Mouse (Mus musculus) macrophage (primary cell): ENCODE measurements around the gene Cemip. TPM values are rescaled to one million over a fixed set of nuclear protein-coding genes. Genes with fewer than 3 reads are reported as not detected.

Experiments used
- H3K27ac ChIP-seq: fragments of 350-480 bp; formaldehyde crosslinking; 2 replicates; pipeline ENCODE4 v1.9.0; 2021
- H3K36me3 ChIP-seq: fragments of 350-480 bp; formaldehyde crosslinking; 2 replicates; pipeline ENCODE4 v1.9.0; 2021; ENCODE audit errors: inconsistent target
- H3K4me3 ChIP-seq: fragments of 350-480 bp; formaldehyde crosslinking; 2 replicates; pipeline ENCODE4 v1.9.0; 2021; ENCODE audit errors: inconsistent target
- H3K79me2 ChIP-seq: fragments of 350-480 bp; formaldehyde crosslinking; 2 replicates; pipeline ENCODE4 v1.9.0; 2021; ENCODE audit errors: inconsistent target
- WGBS: methylation state at CpG from one replicate; pipeline ENCODE4 v1.1.7; 2026; ENCODE audit warnings: inconsistent platforms; ENCODE audit not compliant: missing documents; 5-methylcytosine and 5-hydroxymethylcytosine counted together
- polyA plus RNA-seq: library from polyadenylated mRNA; stranded (reverse); fragments of 250-400 nt; gene quantifications from 3 replicates; pipeline ENCODE4 v1.2.4, GENCODE M21; 2018; ENCODE audit warnings: inconsistent platforms

The Cemip gene
- polyA plus RNA-seq, 1 experiment from 2014 or later = 0.07 TPM

DNA sequence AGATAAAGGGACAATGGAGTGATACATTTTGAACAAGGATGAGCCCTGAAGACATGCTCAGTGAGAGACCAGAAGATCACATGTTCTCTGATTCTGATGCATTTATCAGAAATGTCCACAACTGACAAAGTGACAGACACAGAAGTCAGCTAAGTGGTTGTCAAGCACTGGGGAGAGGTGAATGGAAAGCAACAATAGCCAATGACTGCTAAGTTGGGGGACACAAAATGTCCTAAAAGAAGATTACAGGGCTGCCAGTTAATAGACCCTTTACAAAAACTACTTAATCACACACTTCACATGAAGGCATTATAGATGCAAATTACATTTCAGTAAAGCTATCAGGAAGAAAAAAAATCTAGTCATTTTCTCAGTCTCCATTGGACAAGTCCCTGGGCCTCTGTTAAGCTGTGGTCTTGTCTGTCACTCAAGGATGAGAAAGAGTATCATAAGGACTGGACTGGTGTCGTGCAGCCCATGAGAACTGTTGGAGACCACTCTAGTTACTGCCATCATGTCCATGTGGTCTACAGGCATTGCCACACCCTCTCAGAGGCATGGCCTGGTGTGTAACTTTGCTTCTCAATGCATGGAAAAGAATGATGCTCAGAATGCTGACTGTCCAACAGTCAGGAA is 59.2 kb downstream of the Cemip start:
- H3K36me3 ChIP-seq = no peaks in the 10 kb centered on the region
- H3K79me2 ChIP-seq = no peaks in the 10 kb centered on the region
- 81% methylated on average over 1 of the region's 1 CpGs for WGBS
- H3K4me3 ChIP-seq = no peak overlapping the region
- H3K27ac ChIP-seq = no peak overlapping the region

DNA sequence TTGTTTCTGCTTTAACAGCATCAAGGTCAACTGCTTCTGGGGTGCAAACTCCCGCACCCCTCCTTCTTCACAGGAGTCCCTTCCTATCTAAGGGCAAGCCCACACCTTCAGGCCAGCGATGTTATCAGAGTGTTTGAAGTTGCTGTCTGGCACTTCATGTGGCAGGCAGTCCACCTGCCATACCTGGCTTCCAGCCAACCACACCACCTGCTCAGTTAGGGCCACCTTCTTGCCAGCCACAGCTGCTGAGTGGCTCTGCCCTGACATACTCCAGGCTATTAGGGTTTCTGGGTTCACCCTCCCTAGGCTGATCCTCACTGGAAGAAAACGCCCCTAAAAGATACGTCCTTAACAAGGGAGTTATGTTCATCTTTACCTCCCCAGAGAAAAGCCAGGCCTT is 60.2 kb downstream of the Cemip start:
- Histone ChIP-seq H3K4me3 (no peak overlapping the region), H3K36me3 (no peaks in the 10 kb centered on the region), H3K79me2 (no peaks in the 10 kb centered on the region), H3K27ac (no peak overlapping the region)
- WGBS = 87% methylated on average over 4 of the region's 4 CpGs

DNA sequence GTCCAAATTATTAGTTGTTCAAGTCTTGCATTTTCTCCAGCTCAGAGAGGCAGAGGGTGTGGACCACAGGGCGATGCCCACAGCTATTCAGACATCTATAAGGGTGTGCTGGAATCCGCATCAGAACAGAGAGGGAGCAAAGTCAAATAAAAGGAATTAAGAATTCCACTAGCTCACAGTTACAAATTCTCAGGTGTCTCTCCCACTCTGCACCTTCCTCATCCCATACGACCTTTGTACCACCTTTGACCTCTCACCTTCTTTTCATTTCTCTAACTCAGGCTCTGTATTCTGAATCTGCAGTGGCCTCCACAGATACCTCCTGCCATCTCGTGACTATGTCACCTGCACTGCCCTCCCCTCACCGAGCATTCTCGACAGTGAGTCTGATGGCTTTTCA is 62.8 kb downstream of the Cemip start:
- Histone ChIP-seq H3K4me3 (no peak overlapping the region), H3K79me2 (no peaks in the 10 kb centered on the region)
- WGBS = 76% methylated on average over 6 of the region's 6 CpGs

DNA sequence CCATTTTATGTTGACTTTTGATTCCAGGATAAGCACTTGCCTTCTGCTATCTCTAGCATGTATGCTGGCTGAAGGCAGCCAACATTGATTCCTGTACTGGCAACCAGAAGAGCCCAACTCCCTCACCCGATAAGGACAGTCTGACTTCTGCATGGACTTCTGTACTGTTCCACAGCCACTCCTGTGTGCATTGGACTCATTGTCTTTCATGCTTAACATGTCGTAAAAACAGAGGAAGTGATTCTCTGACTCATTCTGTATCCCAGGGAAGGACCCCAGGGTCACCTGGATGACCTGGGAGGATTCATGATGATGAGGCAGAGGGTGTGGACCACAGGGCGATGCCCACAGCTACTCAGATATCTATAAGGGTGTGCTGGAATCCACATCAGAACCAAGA is 63.8 kb downstream of the Cemip start:
- no peak overlapping the region for H3K27ac ChIP-seq
- 75% methylated on average over 3 of the region's 3 CpGs for WGBS

More for the DNA sequence above, 62.8 kb downstream of the Cemip start:
- Histone ChIP-seq H3K36me3 (no peaks in the 10 kb centered on the region), H3K27ac (no peak overlapping the region)

DNA sequence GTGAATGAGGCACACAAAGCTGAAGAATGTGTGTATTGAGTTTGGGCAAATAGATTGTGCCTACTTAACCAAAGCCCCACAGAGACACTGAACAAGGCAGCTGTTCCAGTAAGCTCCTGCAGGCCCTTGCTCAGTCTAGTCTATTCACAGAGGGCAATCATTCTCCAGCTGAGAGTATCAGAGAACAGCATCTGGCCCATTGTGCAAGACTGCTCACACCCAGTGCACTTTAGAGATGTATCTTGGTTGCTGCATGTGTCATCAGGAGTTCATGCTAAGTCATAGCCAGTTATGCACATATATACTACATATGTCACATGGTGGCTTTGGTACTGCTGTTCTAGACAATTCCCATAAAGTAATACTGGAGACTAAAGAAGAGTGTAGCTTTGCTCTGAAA is 66.9 kb downstream of the Cemip start:
- Histone ChIP-seq H3K4me3 (no peak overlapping the region), H3K36me3 (no peaks in the 10 kb centered on the region), H3K79me2 (no peaks in the 10 kb centered on the region), H3K27ac (no peak overlapping the region)

More for the DNA sequence above, 63.8 kb downstream of the Cemip start:
- H3K79me2 ChIP-seq = no peaks in the 10 kb centered on the region
- H3K4me3 ChIP-seq = no peak overlapping the region
- H3K36me3 ChIP-seq = no peaks in the 10 kb centered on the region

DNA sequence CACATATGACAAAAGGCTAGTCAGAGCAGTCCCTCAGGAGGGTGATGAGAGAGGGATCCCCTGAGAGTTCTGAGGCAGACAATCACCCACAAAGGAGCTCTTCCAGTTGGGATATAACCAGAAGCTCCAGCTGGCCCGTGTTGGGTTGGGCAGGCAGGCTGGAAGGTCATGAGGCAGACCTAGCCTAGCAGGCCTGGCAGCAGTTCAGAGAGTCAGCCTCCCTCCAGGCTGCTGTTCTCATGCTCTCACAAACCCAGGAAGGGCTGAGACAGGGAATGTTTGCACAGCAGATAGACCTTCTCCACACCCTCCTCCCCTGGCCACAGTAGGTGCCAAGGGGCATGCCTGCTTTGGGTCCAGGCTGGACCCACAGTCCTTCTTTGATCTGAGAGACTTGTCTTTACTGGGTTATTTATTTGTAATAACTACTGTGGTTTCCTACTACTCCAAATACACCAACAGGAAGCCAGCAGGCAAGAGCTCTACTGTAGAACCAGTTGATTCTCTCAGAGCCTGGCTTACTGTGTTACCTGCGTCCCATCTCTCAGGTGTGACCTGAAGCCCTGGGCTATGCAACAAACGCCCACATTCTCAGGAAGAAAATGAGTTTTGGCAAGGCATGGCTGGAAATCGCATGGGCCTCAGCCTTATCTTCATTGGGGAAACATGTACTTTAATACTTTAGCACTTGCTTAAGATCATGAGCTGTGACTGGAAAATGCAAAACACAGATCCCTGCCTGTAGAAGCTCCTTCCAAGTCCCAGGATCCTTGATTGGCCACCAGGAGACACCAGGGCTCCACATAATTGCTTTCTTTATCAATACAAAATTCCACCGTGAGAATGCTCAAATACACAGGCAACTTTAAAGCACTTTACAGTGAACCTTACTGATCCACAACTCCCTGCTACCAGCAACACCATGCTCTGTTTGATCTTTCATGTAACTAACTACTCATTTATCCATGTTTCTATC is 67.7 kb downstream of the Cemip start:
- Histone ChIP-seq H3K36me3 (no peaks in the 10 kb centered on the region), H3K27ac (no peak overlapping the region), H3K4me3 (no peak overlapping the region), H3K79me2 (no peaks in the 10 kb centered on the region)
- 63% methylated on average over 5 of the region's 5 CpGs for WGBS

DNA sequence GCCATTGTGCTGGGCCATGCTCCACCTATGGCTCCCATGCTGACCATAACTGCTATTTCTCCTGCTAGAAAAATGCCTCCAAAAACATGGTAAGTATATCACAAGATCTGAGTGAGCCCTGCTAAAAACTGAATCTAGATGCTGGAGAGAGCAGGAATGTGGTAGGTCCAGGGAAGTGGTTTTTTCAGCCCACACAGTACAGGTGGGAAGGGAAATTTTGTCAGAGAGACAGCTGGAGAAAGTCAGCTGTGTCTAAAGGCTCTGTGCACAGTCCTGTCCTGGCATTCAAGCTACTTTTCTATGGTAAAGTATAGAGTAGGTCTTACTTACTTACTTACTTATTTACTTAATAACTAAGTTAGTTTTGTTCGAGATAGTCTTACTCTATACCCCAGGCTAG is 71.3 kb downstream of the Cemip start:
- WGBS = 88% methylated on average over 1 of the region's 1 CpGs
- Histone ChIP-seq H3K27ac (no peak overlapping the region), H3K36me3 (no peaks in the 10 kb centered on the region), H3K79me2 (no peaks in the 10 kb centered on the region), H3K4me3 (no peak overlapping the region)

DNA sequence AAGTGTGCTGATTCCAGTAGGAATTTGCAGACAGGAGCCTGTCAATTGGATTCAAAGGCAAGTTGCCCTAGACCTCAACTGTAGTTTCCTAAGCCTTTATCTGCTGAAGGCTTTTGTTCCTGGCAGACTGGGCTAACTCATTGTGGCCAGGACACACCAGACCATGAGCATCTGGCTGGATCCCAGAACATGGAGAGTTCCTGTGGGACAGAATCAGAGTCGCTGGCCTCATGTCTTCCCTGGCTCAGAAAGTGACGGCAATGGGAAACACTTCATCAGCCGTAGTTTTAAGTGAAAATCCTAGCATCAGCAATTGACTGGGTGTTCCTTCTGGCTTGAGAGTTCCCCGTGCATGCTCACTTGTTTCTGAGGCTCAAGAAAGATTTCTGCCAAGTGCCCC is 72.6 kb downstream of the Cemip start:
- Histone ChIP-seq H3K36me3 (no peaks in the 10 kb centered on the region), H3K79me2 (no peaks in the 10 kb centered on the region), H3K4me3 (no peak overlapping the region), H3K27ac (no peak overlapping the region)
- WGBS = 84% methylated on average over 4 of the region's 4 CpGs

DNA sequence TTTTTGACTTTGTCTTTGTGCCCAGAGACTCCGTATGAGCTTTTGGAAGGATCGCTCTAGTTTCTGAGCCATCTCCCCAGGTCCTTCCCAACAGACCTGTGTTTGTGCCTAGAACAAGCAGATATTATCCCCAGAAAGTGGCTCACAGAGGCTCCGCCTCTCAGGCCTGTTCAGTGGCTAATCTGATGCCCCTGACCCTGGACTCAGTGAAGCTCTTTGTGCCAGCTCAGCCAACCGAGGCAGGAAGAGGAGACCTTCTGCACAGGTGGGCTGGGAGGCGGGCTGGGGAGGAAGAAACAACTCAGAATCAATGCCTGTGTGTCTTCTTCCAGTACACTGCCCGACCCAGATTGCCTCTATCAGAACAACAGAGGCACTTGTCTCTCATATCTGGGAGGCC is 81.9 kb downstream of the Cemip start:
- WGBS = 84% methylated on average over 6 of the region's 6 CpGs
- Histone ChIP-seq H3K27ac (no peak overlapping the region), H3K4me3 (no peak overlapping the region), H3K36me3 (no peaks in the 10 kb centered on the region), H3K79me2 (no peaks in the 10 kb centered on the region)

DNA sequence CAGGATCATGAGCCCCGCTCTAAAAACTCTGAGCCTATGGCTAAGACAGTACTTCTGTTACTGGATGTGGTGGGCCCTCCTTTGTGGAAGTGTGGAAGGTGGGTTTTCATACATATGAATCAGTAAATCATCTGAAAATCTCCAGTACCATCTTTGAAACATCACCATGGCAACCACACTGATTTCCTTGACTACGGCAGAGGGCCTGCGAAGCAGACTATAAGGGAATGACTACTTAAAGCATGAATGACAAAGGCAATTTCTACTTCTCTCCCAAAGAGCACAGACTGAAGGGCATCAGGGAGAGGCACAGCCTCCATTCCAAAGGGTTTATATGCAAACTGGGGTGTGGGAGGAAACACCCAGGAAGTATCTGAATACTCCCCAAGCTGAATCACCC is 84.8 kb downstream of the Cemip start:
- 92% methylated on average over 2 of the region's 3 CpGs for WGBS
- Histone ChIP-seq H3K27ac (no peak overlapping the region), H3K36me3 (no peaks in the 10 kb centered on the region), H3K4me3 (no peak overlapping the region), H3K79me2 (no peaks in the 10 kb centered on the region)

DNA sequence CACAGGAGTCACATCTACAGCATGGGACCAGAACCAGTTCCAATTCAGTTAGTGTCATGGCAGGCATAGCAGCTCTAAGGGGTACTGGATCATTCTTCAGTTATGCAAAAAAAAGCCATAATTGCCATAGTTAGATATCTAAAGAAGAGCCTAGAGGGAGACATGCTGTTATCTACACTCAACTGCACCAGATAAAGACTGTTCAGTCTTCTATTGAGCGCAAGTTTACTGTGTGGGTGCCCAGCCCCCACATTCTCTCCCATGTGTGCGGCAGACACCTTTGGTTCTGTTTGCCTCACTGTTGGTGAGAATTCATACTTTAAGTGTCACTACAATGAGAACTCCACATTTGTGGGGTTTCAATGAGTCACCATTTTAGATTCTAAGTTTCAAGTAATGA is 85.6 kb downstream of the Cemip start:
- Histone ChIP-seq H3K4me3 (no peak overlapping the region), H3K36me3 (no peaks in the 10 kb centered on the region), H3K27ac (no peak overlapping the region), H3K79me2 (no peaks in the 10 kb centered on the region)
- 97% methylated on average over 2 of the region's 2 CpGs for WGBS

DNA sequence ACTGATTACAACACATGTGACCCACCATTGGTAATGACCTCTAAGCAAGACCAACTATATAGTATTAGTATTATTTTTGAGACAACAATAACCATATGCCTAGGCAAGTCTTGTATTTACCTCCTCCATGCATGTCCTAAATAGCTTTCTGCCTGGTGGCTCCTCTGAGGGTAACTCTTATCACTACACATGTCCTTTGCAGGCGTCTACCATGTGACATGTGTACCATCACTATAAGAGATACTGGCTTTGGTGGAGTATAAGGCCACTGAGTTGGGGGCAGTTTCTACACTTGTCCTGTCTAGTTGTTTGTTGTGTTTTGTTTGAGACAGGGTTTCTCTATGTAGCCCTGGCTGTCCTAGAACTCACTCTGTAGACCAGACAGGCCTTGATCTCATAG is 86.7 kb downstream of the Cemip start:
- 83% methylated on average over 1 of the region's 1 CpGs for WGBS
- Histone ChIP-seq H3K36me3 (no peaks in the 10 kb centered on the region), H3K27ac (no peak overlapping the region), H3K4me3 (no peak overlapping the region), H3K79me2 (no peaks in the 10 kb centered on the region)

DNA sequence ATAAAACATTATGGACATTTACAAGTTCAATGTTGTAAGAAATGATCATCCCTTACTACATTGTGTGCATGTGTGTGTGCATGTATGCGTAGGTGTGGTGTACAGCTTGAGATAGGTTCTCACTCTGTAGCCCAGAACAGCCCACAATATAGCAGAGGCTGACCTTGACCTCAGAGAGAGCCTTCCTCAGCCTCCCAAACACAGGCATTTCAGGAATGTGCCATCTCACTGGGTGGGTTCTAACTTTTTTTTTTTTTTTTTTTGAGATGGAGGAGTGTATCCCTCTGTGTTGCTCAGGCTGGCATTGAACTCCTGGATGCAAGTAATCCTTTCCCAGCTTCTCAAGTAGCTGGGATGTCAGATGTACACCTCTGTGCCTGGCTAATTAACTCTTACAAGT is 92.0 kb downstream of the Cemip start:
- 100% methylated on average over 1 of the region's 1 CpGs for WGBS
- Histone ChIP-seq H3K27ac (no peak overlapping the region), H3K36me3 (no peaks in the 10 kb centered on the region), H3K4me3 (no peak overlapping the region), H3K79me2 (no peaks in the 10 kb centered on the region)

DNA sequence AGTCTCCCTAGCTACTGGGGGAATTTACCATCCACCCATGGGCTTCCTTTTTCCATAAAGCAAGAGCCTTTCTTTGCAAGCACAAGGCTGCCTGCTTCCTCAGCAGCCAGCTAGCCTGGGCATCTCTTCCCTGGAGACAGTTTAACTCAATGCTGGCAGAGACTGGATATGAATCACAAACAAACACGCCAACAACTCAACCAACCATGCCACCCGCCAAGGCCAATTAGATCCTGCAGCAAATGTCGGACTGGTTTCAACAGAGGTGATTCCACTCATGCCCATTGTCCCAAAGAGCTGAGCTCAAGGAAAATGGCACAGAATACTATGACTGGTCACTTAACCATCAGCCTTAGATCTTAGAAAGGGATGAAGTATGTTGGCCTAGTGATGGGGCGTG is 97.0 kb downstream of the Cemip start:
- Histone ChIP-seq H3K4me3 (no peak overlapping the region), H3K27ac (no peak overlapping the region), H3K79me2 (no peaks in the 10 kb centered on the region), H3K36me3 (no peaks in the 10 kb centered on the region)
- WGBS = 94% methylated on average over 4 of the region's 4 CpGs

DNA sequence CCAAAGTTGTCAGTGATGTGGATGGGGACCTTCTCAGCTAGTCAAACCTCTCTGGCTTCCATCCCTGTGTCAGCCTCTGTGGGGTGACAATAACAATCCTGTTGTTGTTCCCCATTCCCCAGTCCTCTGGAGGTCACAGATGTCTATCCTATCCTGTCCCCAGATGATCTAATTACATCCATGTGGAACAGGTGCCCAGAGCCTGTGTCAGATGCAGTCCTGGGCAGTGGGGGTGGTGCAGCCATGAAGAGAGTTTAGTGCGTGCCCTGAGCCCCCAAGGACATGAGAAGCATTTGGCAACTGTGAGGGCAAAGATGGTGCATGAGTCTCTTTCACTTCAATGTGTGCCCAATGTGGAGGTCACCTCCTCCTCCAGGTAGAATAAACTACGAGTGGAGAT is 100.6 kb downstream of the Cemip start:
- Histone ChIP-seq H3K4me3 (no peak overlapping the region), H3K36me3 (no peaks in the 10 kb centered on the region), H3K27ac (no peak overlapping the region), H3K79me2 (no peaks in the 10 kb centered on the region)
- 81% methylated on average over 2 of the region's 2 CpGs for WGBS
